Mouse (Mus musculus) midbrain, postnatal 0 days (tissue): Measurements from ENCODE around the gene Dnajc4. TPM values are rescaled to one million over a fixed set of nuclear protein-coding genes. Genes with fewer than 3 reads are reported as not detected.

Experiments
- ATAC-seq: fragments of 200-750 bp; cut with Nextera tagmentation; 2 replicates; pipeline ENCODE4 v1.8.0; 2017; ENCODE audit warnings: moderate number of reproducible peaks, mild to moderate bottlenecking, moderate TSS enrichment, moderate library complexity; ENCODE audit not compliant: low FRiP score
- DNase-seq: peaks from one replicate; pipeline ENCODE4 v3.0.0-alpha.2; 2015; ENCODE audit warnings: low spot score
- H3K27ac ChIP-seq: fragments of 300-500 bp; sonication (generic); 2 replicates; pipeline ENCODE4 v1.5.1; 2014; ENCODE audit warnings: low read depth, mild to moderate bottlenecking, low read length, mixed read lengths
- H3K27me3 ChIP-seq: fragments of 300-500 bp; sonication (generic); 2 replicates; pipeline ENCODE4 v1.6.1; 2014; ENCODE audit warnings: low read length, control low read depth, mixed read lengths; ENCODE audit not compliant: insufficient read depth
- H3K36me3 ChIP-seq: fragments of 300-500 bp; sonication (generic); 2 replicates; pipeline ENCODE4 v1.6.1; 2014; ENCODE audit warnings: low read length, control low read depth, mixed read lengths; ENCODE audit not compliant: insufficient read depth
- H3K4me1 ChIP-seq: fragments of 300-500 bp; sonication (generic); 2 replicates; pipeline ENCODE4 v1.6.1; 2014; ENCODE audit warnings: mild to moderate bottlenecking, control low read depth, antibody characterized with exemption, low read length, mixed read lengths; ENCODE audit not compliant: insufficient read depth
- H3K4me2 ChIP-seq: fragments of 300-500 bp; sonication (generic); 2 replicates; pipeline ENCODE4 v1.6.1; 2014; ENCODE audit warnings: low read depth, mild to moderate bottlenecking, low read length, mixed read lengths; ENCODE audit not compliant: poor library complexity, severe bottlenecking
- H3K4me3 ChIP-seq: fragments of 300-500 bp; sonication (generic); 2 replicates; pipeline ENCODE4 v1.5.1; 2014; ENCODE audit warnings: low read depth, mild to moderate bottlenecking, low read length, moderate library complexity
- H3K9ac ChIP-seq: fragments of 300-500 bp; sonication (generic); replicated peaks from 2 replicates; pipeline ENCODE4 v1.6.1; 2014; ENCODE audit warnings: mild to moderate bottlenecking, low read length, moderate library complexity, mixed read lengths; ENCODE audit not compliant: poor library complexity, severe bottlenecking
- H3K9me3 ChIP-seq: fragments of 300-500 bp; sonication (generic); 2 replicates; pipeline ENCODE4 v1.6.1; 2016; ENCODE audit warnings: low read length, control low read depth
- CTCF ChIP-seq: IDR thresholded peaks from 2 replicates; pipeline ENCODE4 v1.5.1; 2016; ENCODE audit warnings: antibody characterized with exemption, mild to moderate bottlenecking
- WGBS: fragments of 180-500 bp; shearing (Covaris S2); extraction: QIAGEN DNeasy Blood & Tissue Kit; methylation state at CpG from one replicate; pipeline ENCODE4 v1.1.7; 2014; 5-methylcytosine and 5-hydroxymethylcytosine counted together
- polyA plus RNA-seq: library from polyadenylated mRNA; unstranded; fragments of >200 nt; fragmentation: Nextera tagmentation; extraction: Ambion mirVana; gene quantifications from 2 replicates; pipeline ENCODE4 v1.2.1, GENCODE M21; 2015
- total RNA-seq: library from RNA; depleted of rRNA; stranded (reverse); fragments of >200 nt; gene quantifications from 2 replicates; pipeline ENCODE4 v1.2.3, GENCODE M21; 2014; rRNA removed

Gene Dnajc4
- 14.9 and 31.2 TPM in 2 replicates for total RNA-seq
- polyA plus RNA-seq = 21.6 and 25.7 TPM in 2 replicates

GRCm38 (mm10) chr19:6992011-6992858 lies at the start of gene Dnajc4:
Gene Dnajc4, minus strand, starts transcription at chr19:6992572.
- H3K4me2 ChIP-seq = peak within 1 kb of the TSS; percentile 92
- H3K9ac ChIP-seq = peak within 1 kb of the TSS; percentile 66
- WGBS = 2% methylated on average over 37 of the region's 37 CpGs
- peak; percentile 44; the same call in 1 of the 2 replicates for TF ChIP-seq CTCF
- peak within 1 kb of the TSS; percentile 44 for H3K4me3 ChIP-seq
- DNase-seq (peak; percentile 98), ATAC-seq (peak; percentile 93)
- H3K4me1 ChIP-seq = peaks cover 25% of the 10 kb centered on the region
- H3K9me3 ChIP-seq = no peaks in the 10 kb centered on the region
- no peaks in the 10 kb centered on the region for H3K36me3 ChIP-seq
- peak within 1 kb of the TSS; percentile 51 for H3K27ac ChIP-seq
- no peaks in the 10 kb centered on the region for H3K27me3 ChIP-seq

- H3K27ac ChIP-seq = peak overlapping the region; percentile 93; the same call in 1 of the 2 replicates
- no peak for TF ChIP-seq CTCF
- ATAC-seq (no peak), DNase-seq (no peak)
- H3K27me3 ChIP-seq = no peaks in the 10 kb centered on the region
- H3K4me1 ChIP-seq = peaks cover 3% of the 10 kb centered on the region; the same call in 1 of the 2 replicates
- H3K4me2 ChIP-seq = no peak overlapping the region
- WGBS = 87% methylated on average over 2 of the region's 2 CpGs
- H3K4me3 ChIP-seq = no peak overlapping the region
- no peaks in the 10 kb centered on the region for H3K9me3 ChIP-seq
- no peaks in the 10 kb centered on the region for H3K36me3 ChIP-seq
- no peak overlapping the region for H3K9ac ChIP-seq
These were observed 48.8 kb upstream of the Dnajc4 start for GRCm38 (mm10) chr19:7041171-7041570.

- Histone ChIP-seq H3K27ac (peak overlapping the region; percentile 93), H3K9me3 (no peaks in the 10 kb centered on the region), H3K4me3 (peak overlapping the region; percentile 45), H3K4me2 (peak overlapping the region; percentile 83), H3K9ac (peak overlapping the region; percentile 61), H3K27me3 (no peaks in the 10 kb centered on the region), H3K4me1 (peaks cover 3% of the 10 kb centered on the region; the same call in 1 of the 2 replicates), H3K36me3 (no peaks in the 10 kb centered on the region)
- no peak for ATAC-seq
- no peak for DNase-seq
- WGBS = 24% methylated on average over 13 of the region's 13 CpGs
- TF ChIP-seq CTCF = no peak
These were observed 48.3 kb upstream of the Dnajc4 start for GRCm38 (mm10) chr19:7040637-7041130.

- H3K4me2 ChIP-seq = peak within 1 kb of the TSS; percentile 83
- no peaks in the 10 kb centered on the region for H3K36me3 ChIP-seq
- peaks cover 3% of the 10 kb centered on the region; the same call in 1 of the 2 replicates for H3K4me1 ChIP-seq
- ATAC-seq = peak; percentile 99
- H3K27ac ChIP-seq = peak within 1 kb of the TSS; percentile 93
- peak within 1 kb of the TSS; percentile 82 for H3K4me3 ChIP-seq
- peak within 1 kb of the TSS; percentile 82 for H3K9ac ChIP-seq
- peak; percentile 69 for TF ChIP-seq CTCF
- no peaks in the 10 kb centered on the region for H3K9me3 ChIP-seq
- peak; percentile 100 for DNase-seq
- H3K27me3 ChIP-seq = no peaks in the 10 kb centered on the region
- under 1% methylated on average over 47 of the region's 49 CpGs for WGBS
These were observed 47.7 kb upstream of the Dnajc4 start, which contains the start of gene Stip1 for GRCm38 (mm10) chr19:7039841-7040636. Gene Stip1, minus strand, starts transcription at chr19:7039967.

- no peak for TF ChIP-seq CTCF
- Histone ChIP-seq H3K27me3 (no peaks in the 10 kb centered on the region), H3K9me3 (no peaks in the 10 kb centered on the region), H3K36me3 (no peaks in the 10 kb centered on the region), H3K4me1 (peaks cover 3% of the 10 kb centered on the region; the same call in 1 of the 2 replicates), H3K4me2 (peak overlapping the region; percentile 62), H3K27ac (peak overlapping the region; percentile 90), H3K4me3 (peak overlapping the region; percentile 82), H3K9ac (peak overlapping the region; percentile 82)
- 2% methylated on average over 33 of the region's 35 CpGs for WGBS
- ATAC-seq = peak; percentile 25
- DNase-seq = peak; percentile 64
These were observed 46.8 kb upstream of the Dnajc4 start for GRCm38 (mm10) chr19:7039088-7039720.
